Mouse (Mus musculus) adrenal gland (tissue): ENCODE measurements around the gene 1700056E22Rik.

Experiments used
- intact Hi-C: fragments of 180-260 bp; cut with DNase I; formaldehyde crosslinking; loops from one replicate; pipeline ENCODE4 v1.15.1; 2025

1700056E22Rik gene

DNA sequence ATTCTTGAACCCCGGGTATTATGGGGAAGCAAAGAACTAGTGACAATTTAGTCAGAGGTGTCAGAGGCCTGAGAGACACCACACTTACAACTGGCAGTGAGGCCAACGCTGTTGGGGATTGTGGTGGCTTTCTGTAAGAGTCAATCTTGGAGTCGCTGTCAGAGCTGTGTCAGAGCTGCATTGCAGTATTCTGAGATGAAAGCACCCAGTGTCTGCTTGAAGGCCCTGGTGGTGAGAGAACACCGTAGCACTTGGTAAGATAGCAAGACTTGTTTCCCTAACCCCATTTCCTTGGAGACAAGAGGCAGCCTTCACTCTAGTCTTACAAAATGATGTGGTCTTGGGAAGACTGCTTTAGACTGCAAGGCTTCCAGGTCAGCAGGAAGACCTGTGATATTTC is 18.2 kb upstream of the 1700056E22Rik start:
- intact Hi-C loops: no loop called here

DNA sequence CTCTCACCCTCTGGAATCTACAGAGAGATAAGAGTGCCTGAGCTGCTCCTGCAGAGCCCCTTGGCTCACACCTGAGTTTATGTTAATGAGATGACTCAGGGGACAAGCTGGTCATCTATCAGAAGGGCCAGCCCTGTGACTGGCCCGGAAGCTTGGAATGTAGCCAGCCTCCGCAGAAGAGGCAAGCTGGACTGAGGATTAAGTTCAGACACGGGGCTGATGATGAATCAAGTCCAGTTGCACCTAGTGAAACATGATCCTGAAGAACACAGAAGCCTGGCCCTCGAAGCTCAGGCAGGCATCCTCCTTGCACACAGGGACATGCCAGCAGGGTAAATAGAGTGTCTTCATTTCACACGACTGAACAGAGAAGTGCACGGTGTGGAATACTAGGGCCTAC is 17.7 kb upstream of the 1700056E22Rik start:
- intact Hi-C loops: no loop called here

DNA sequence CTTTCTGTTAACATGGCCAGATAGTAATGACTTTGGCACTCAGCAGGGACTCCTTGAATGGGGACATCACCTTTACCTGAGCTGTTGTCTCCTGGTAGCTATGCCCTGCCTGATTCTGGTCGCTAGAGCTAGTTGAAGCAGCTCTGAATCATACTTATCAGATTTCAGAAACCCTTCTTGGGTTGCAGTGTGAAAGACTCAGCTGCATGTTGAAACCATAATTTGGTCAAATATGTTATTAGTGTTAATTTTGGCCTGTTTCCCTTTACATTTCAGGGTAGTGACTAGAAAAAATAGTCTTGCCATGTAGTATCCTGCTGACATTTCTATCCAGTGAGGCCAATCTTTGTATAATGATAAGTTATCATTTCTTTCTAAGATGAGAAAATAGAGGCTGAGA is 17.2 kb upstream of the 1700056E22Rik start:
- intact Hi-C loops: no loop called here

DNA sequence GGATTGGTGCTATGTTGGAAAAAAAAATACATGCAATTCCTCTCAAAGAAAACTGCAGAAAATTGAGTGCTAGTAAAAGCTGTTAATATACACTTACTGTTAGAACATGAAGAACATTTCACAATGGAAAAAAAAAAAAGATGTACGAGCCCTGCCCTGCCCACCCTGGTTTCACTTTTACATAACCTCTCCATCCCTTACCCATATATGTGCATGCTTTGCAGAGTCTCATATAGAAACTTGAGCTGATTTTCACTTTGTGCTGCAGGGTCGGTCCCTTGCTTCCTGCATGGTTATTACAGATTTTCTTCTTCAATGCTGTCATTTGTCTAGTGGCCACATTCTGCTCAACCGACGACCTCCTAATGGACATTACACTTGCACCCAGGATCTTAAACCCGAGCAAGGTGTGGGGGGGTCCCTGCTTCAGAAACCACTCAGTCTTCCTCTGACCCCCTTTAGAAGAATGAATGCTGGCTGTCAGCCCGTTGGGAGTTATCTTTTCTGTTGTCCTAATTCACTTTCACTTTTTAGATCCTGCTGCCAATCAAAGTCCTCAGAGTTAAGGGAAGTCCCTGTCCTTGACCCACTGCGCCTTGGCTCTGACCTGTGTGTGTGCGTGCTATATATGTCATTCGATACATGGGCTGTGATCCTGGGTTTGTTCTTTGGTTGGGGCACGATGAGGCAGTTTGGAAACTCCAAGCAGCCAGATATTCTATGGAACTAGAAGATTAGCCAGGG is 14.7 kb upstream of the 1700056E22Rik start:
- intact Hi-C loops: no loop called here

DNA sequence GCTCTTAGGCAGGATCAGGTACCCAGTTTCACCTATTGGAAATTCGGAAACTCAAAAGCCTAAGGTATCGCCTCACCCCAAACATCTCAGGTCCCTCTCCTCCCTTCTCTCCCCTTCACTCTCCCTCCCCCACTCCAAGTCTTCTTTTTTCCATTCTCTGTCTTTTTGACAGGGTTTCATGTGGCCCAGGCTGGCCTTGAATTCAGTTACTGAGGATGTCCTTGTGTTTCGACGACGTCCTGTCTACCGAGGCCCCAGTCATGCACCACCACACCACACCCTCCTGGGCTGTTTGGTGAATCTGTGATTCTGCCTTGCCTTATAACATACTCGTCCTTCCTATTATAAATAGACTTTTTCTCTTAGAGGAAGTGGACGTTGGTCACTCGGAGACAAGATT is 13.7 kb upstream of the 1700056E22Rik start:
- intact Hi-C loops: no loop called here

DNA sequence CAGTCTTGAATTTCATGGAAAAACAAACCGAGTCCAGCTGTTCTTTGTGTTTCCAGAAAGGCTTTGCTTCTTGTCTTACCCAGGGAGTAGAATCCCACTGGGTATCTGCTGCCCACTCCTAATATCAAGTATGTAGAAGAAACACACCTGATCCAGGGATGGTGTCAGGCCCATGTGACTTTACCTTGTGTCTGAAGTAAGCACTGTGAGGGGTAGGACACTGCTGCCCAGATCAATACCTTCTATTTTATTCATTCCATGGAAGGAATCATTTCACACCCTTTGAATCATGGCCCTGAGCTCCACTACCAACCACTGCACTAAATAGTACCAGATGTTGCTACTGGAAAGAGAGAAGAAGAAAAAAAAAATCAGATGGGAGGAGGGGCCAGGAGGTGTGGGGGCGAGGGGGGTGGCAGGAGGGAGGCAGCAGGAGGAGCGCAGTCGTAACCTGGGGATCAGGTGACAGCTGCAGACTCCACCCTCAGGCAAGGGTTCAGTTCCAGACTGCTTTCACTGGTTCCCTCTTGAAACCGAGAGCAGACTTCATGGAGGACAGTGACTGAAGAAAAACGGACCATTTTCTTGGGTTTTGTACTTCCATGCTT is 12.1 kb upstream of the 1700056E22Rik start:
- intact Hi-C loops: no loop called here

DNA sequence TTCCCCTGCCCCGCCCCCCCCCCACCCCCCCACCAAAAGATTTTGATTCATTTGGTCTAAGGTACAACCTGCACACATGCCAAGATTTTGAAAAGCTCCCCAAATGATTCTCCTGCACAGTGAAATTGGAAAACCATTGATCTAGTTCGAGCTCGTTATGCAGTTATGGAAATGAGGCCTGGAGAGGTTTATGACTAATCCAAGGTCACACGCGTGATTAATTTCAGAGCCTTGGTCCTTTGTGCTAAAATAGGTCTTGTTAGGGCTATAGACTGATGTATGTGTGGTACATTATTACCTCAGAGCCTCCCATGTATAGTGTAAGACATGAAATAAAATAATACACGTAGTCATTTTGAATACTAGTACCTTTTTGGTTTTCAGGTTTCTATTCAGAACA is 9.3 kb upstream of the 1700056E22Rik start:
- intact Hi-C loops: no loop called here

DNA sequence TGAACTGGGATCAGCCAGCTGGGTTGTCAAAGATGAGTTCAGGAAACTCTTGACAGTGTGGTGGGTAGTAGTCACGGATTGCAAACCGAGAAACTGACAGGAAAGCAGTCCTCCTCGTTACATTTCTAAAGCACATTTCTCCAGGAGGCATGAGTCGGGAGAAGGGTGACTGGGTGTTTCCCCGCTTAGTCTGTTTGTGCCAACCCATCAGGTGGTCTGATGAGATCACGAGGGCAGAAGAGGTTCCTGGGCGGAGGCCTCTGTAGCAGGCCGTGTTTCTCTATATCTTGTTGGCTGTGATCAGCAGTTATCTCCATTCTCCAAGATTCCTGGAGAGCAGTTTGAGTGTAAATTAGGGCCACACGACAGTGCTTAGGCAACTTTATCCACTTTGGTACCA is 8.6 kb upstream of the 1700056E22Rik start:
- intact Hi-C loops: no loop called here

DNA sequence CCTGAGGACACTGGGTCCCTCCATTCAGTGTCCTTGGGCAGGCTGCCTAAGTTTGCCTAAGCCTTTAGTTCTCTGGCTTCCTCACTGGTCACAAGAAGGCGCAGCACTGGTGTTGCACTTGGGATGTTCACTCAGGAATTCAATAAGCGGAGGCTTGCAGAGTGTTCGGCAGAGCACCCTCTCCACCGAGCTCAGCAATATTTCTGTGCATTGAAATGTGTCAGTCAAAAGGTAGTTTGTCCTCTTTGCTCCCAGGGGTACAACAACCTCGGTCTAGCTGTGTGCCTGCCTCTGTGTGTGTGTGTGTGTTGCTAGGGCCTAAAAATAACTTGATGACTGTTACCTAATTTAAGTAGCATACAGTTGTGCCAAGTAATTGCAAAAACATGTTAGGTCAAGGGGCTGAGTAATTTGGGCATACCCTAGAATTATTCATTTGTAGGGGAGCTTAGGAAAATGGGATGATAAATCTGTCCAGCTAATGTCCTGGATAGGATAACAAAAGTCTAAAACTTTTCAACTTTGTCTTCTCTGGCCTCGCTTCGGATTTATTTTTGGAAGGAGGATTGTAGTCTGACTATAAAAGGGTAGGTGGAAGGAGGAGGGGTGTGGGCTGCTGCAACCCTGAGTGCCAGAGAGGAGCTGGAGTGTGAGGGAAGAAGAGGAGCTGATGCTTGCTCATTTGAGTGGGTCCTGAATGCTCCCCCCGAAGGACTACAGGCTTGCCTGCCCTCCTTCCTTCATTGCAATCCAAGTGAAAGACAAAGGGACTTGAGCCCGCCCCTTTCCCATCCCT is 7.9 kb upstream of the 1700056E22Rik start:
- intact Hi-C loops: no loop called here

DNA sequence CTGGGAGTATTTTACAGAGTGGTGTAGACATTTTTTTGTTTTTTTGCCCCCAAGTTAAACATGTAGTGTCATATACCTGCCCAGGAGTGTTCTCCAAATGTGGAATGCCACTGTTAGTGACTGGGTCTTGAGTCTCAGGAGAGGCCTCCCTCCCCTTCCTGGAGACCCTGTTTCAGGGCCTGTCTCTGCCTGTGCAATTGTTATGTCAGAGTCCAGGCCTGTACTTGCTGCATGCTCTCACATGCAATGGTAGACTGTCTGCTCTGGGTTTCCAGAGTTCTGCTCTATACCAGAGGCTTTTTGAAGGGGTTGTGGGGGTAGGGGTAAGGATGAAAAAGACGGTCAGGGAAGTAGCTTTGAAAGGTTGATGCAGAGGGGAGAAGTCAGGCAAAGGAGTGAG is 6.8 kb upstream of the 1700056E22Rik start:
- intact Hi-C loops: no loop called here

DNA sequence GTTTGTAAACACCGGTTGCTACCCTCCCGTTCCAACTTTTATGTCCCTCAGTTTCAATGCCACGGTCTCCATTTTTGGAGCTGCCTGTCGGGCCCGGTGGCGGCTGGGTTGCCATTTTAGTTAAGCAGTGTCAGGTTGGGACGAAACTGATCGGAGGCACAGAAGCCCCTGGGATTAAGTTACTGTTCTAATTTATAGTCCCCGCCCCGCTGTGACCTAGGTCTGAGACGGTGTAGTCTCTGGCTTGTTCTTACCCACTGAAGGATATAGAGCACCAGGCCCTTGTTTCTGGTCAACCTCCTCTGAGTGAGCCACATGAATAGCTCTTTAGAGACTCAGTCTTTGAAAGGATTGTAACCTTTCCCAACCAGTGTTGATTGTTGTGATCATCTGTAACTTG is 6.1 kb upstream of the 1700056E22Rik start:
- intact Hi-C loops: no loop called here

DNA sequence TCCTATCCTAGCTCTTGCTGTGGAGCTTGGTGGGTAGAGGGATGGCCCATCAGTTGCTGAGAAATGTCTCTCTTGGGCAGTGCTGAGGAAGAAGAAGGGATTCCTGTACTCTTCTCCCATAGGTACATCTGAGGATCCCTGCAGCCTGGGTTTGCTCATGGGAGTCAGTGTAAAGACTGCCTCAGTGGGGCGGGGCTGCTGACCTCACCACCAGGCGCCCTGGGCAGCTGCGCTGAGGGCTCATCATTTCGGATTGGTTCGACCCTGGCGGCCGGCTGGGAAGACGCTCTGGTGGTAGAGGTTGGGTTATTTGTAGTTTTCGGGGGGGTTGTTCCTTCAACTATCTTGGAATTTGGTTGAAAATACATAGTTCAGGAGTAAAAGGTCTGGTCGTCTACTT is 5.2 kb upstream of the 1700056E22Rik start:
- intact Hi-C loops: loop anchor here (5.0 kb wide), 1 partner anchor 43 kb away; no protein-coding TSS in a partner anchor

DNA sequence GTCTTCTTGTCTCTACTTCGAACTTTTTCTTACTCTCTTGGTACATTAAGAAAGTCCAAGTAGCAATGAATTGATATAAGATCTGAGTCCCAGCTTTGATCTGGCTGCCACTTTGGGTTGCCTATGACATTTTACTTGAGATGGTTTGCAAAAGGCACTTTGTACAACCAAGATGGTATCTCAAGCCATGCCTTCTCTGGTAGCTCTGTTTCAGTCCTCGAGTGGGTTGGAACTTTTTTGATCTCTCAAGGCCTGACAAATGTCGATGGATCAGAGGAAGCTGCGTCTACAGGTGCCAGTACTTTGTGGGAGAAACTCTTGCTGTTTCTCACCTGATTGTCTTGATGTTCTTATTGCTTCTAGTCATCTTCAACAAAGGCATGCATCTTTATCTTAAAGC is 3.7 kb upstream of the 1700056E22Rik start:
- intact Hi-C loops: loop anchor here (5.0 kb wide), 1 partner anchor 44 kb away; no protein-coding TSS in a partner anchor

DNA sequence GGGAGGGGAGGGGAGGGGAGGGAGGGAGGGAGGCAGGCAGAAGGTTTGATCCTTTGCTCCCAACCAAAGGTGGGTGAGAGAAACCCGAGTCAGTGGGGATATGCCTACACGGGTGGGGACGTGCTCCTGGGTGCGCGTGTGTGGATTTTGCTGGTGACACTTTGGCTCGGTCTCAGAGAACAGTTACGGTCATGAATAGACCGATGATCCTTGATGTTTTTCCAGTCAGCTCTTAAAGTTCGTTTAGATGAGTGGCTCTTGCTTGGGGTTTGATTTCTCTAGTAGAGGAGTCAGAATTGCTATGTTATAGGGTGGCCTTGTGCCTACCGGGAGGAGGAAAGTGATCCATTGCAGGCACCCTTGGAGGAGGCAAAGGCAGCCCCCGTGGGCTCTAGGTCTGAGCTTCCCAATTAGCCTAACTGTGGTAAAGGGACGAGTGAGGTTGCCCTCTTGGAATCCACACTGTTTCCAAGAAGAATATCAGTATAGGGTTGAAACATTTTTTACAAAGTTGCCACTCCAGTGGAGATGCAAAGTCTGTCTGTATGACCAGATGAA is 1.3 kb upstream of the 1700056E22Rik start:
- intact Hi-C loops: loop anchor here (5.0 kb wide), 1 partner anchor 47 kb away; no protein-coding TSS in a partner anchor

DNA sequence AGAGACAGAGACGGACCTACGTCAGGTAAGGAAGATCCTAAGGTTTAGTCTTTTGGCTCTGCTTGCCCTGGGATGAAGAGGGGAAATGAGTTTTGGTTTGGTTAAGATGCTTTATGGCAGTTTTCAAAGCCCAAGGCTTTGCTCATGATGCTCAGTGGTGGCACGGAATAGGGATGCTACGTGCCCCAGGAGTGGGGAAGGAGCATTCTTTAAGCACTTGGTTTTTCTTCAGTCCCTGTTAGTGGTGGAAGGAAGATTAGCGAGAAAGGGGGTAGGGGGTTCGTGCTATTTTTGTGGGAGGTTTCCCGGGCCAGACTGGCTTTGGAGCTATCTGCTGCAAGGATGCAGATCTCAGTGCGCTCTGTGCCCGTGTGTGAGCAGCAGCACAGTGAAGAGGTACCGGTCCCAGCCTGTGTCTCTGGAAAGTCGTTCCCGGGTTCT is 660 bp upstream of the 1700056E22Rik start:
- intact Hi-C loops: loop anchor here (5.0 kb wide), 1 partner anchor 48 kb away; no protein-coding TSS in a partner anchor

DNA sequence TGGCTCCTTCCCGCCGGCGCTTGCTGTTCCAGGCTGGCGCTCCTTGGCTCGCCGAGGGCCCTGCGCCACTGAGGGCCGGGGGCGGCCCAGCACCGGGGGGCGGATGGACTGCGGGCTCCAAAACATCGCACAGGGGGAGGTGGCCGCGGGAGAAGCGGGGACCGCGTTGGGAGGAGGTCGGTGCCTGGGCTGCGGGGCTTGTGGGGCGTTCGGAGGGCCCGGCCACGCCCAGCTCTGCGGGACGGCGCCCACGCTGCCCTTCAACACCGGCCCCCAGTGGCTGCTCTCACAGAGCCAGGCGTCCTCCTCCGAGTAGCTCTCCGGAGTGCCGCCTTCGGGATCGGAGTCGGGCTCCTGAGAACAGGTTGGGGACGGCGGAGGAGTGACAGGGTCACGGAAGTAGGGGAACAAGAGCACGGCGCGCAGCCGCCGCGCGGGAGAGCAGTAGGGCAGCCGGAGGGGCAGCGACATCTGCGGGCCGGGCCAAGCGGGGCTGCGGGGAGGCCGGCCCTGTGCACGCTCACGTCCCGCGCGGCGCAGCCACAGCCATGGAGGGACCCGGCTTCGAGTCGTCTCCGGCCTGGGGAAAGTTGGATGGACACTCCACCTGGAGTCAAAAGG is 601 bp downstream of the 1700056E22Rik start:
- intact Hi-C loops: no loop called here

DNA sequence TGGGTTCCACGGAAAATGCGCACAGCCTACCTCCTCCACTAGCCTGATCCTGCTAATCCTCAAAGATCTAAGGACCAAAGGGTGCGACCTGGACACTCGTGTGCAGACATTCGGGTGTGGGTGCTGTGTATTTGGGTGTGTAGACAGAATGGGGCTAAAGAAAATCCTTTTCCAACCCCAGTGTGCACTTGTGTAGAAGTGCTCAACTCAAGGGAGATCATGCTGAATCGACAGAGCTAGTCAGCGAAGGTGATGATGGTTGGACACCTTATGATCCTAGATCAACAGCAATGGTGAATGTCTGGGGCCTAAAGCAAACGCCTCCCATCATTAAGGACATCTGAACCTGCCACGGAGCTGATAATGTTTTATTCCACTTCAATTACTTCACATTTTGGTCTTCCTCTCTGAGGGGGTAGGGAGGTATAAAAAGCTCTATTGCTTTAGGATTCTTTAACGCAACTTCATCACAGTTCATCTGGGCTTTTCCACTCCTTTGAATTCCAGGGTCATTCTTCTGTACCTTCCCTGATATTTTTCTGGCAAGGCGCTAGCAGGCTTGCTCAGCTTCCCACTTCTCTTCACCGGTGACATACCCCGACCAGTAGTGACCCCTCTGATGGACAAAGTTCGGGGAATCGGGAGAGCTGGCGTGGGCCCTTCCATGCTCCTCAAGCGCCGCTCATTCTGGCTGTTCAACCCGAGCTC is 1.3 kb downstream of the 1700056E22Rik start:
- intact Hi-C loops: no loop called here

DNA sequence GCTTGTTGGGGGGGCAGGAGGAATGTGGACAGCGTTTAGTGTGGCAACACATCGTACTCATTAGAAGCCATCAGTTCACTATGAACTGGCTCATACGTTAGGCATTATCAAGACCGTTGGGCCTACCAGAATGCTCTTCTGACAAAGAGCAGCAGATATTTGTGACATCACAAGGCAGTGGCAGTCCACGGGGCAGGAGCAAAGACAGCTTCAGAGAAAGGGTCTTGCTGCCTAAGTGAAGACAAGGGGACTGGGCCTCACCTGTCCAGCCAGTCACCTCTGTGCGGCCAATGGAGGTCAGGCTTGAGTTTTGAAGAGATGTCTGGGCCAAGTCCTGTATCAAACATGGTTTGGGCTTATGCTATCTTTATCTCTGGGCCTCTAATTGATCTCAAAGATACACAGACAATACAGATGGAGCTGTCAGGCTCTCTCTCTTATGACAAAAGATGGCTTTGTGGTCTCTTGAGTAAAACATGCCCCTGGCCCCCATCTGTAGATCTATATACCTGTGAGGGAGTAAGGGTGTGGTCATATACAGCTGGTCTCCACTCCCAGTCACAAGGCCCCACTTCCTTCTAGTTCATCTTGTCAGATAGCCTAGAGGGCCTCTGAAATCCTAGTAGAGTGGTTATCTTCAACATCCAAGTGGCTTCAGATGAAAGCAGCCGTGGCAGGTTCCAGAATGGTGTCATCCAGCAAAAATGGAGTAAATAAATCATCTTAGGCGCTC is 3.9 kb downstream of the 1700056E22Rik start:
- intact Hi-C loops: no loop called here

DNA sequence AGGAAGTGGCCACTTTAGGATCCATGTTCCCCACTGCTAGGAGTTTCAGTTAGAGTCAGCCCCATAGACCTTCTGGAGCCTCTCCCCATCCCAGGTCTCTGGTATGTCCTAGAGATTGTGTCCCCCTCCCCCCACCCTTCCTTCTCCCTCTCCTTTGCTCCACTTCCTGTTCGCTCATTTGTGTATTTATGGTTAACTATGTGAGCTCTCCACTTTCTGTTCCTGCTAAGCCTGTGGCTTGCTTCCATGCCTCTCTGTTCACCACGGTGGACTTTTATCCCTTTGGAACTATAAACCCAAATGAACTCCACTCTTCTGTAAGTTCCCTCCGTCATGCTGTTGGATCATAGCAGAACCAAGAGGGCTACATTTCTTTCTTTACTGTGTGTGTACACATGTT is 7.1 kb downstream of the 1700056E22Rik start:
- intact Hi-C loops: no loop called here

DNA sequence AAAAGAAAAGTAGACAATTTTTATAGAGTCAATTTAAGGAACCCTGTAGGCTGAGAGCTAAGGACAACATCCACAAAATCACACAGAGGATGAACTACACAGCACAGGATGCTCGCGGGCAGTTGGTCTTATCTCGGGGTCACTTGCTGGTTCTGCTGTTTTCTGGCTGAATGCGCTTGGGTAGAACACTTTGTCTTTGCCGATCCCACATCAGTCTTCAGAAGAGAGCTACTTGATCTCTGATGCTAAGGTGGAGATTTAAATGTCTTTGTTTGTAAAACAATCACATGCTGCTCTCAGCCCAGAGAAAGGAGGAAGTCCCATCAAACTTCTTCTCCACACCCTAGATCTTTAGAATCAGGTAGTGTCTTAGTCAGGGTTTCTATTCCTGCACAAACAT is 9.0 kb downstream of the 1700056E22Rik start:
- intact Hi-C loops: no loop called here
